Mouse (Mus musculus) subcutaneous adipose tissue, adult 2 months (tissue): ENCODE data around the gene Polr3f. TPM values are rescaled to one million over a fixed set of nuclear protein-coding genes. Genes with fewer than 3 reads are reported as not detected.

ENCODE experiments used
- polyA plus RNA-seq: library from polyadenylated mRNA; depleted of rRNA; stranded (reverse); fragments of >200 nt; gene quantifications from 2 replicates; pipeline ENCODE4 v1.2.3, GENCODE M21; 2012; ENCODE audit warnings: low replicate concordance; rRNA removed

The Polr3f gene
- 5.7 and 12.3 TPM in 2 replicates for polyA plus RNA-seq

GRCm38 (mm10) chr2:144526981-144527820, at the start of gene Polr3f, which contains the start of gene Dzank1:
Gene Polr3f (plus strand): TSS chr2:144527718.
Gene Dzank1 (minus strand): TSS chr2:144527414.

GRCm38 (mm10) chr2:144550529-144550928, 23.0 kb downstream of the Polr3f start, which contains the start of gene Rbbp9:
Gene Rbbp9 (minus strand): TSS chr2:144550869.

GRCm38 (mm10) chr2:144555820-144556552, 28.5 kb downstream of the Polr3f start, which contains the start of gene Sec23b:
Gene Sec23b (plus strand): TSS chr2:144556229.

Other genes with a start within 250 kb of the Polr3f start
- gene Ovol2, start 195.6 kb upstream of the Polr3f start, polyA plus RNA-seq: 0.10 and 1.6 TPM in 2 replicates
- gene Kat14, start 158.7 kb upstream of the Polr3f start, polyA plus RNA-seq: 28.3 and 30.5 TPM in 2 replicates
- not detected in 2 replicates for gene Pet117, start 158.7 kb upstream of the Polr3f start, polyA plus RNA-seq
- gene Dzank1, start 304 bp upstream of the Polr3f start, polyA plus RNA-seq: 1.6 and 2.0 TPM in 2 replicates
- 22.7 and 32.6 TPM in 2 replicates for gene Rbbp9, start 23.2 kb downstream of the Polr3f start, polyA plus RNA-seq
- gene Sec23b, start 28.5 kb downstream of the Polr3f start, polyA plus RNA-seq: 40.2 and 131 TPM in 2 replicates
- gene Smim26, start 66.3 kb downstream of the Polr3f start, polyA plus RNA-seq: 7.7 and 9.9 TPM in 2 replicates
- 14.3 and 22.7 TPM in 2 replicates for gene Dtd1, start 72.2 kb downstream of the Polr3f start, polyA plus RNA-seq